Mouse (Mus musculus): ENCODE measurements around the gene Nat8f5. TPM values are rescaled to one million over a fixed set of nuclear protein-coding genes. Genes with fewer than 3 reads are reported as not detected.
"Not testable (repeated sequence)": the region's sequence is repeated elsewhere in the genome, so short reads cannot be mapped to it uniquely, and the experiment has no call there.

Nat8f5 gene
- total RNA-seq, 4 experiments from 2014 or later = 4.1 to 6.0 (median 4.7) TPM

DNA sequence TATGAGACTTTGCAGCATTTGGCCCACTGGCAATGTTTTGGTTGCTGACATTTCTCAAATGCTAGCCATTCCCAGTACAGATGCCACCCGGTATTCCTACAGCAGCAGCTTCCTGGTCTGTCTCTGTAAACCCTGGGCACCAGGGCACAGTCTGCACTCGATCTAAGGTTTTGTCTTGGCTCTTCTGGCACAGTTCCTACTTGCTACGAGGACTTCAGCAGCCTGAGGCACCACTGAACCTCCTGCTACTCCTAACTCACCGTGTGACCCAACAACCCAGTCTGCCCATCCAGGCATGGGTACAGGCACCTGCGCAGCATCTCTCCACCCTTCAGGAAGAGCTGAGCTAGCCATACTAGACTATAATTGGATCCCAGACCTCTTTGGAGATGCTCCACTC lies 15.3 kb upstream of the Nat8f5 start:
- not testable (repeated sequence) for DNase-seq (ENCODE audit: low spot score in 2 of 2)

DNA sequence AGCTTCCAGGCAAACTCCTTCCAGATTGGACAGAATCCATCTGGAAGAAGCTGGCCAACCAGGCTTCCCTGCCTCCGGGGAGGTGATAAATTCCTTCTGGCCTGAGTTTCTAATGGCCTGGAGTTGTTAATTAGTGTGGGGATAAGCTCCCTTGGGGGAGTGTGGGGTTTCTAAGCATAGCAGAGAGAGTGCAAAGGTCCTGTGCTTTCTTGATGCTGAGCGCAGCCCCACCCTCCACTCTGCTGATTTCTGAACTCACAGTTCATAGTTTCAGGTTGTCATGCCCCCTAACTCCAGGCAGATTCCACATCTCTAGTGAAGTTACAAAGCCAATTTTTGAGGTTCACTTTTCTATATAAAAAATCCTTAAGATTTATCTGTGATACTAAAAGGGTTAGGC lies 14.3 kb upstream of the Nat8f5 start:
- not testable (repeated sequence) for DNase-seq (ENCODE audit: low spot score in 2 of 2)

DNA sequence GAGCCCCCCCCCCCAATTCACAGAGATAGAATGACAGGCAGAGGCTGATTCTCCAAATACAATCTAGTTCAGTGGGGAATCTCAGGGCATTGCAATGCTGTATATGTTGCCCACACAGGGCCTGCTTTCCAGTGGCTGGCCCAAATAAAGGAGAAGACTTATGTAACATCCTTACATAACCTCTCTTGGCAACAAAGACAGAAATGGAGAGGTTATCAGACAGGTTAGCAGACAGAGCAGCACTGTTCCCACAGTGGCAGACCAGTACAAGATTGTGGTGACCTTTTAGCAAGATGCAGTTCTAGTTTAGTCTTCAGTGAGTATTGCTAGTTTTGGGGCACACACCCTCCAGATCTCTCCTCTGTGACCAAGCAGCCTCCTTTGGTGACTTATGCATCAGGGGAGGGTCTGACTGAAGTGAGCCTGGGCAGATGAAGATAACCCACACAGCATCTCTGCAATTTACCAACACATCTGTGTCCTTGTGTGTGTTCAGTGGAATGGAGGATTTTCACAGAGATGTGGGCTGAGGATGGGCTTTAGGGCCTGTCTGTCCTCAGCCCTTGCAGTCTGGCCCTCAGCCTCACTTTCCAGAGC lies 13.8 kb upstream of the Nat8f5 start:
- not testable (repeated sequence) for DNase-seq (ENCODE audit: low spot score in 2 of 2)

DNA sequence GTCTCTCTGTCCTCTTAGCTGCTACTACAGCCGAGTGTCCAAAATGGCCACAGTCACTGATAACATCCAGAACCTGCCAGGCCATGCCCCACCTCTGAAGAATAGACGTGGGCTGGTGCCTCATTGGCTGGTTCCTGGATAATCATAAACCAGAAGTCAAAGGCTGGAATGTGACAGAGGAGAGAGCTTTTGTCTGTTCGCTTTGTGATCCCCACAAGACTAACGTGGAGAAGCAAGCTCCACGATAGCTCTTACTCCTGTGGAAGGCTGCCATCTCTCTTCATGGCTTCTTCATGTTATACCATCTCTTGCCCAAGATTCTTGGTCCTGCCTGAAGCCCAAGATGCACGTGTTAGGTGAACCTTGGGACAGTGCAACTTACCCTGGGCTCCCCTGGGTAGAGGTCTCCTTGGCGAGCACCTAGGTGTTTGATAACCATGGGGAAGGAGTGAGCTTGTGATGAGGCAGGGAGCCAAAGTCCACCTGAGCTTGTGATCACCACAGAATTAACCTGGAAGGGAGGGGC lies 11.1 kb upstream of the Nat8f5 start, which contains the start of gene Nat8:
Gene Nat8 (minus strand): TSS at position 287 of the 526 bp plus-strand sequence.
- no peak for DNase-seq (ENCODE audit: low spot score in 2 of 2)

DNA sequence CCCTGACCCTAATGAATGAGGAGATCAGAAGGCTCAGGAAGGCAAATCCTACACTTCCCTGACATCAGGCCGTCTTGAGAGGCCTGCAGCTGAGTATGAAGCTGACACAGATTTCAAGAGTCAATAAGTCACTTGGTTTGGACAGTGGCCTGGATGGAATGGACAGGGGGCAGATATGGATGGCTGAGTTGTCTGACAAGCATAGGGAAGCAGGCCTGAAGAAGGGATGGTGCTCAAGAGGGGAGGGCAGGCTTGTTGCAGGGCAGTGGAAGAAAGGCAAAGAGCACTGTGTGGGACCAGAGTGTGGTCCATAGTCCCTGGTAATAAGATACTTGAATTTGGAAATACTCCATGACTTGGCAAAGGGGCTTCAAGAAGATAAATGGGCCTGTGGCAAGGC lies 8.7 kb upstream of the Nat8f5 start:
- DNase-seq (ENCODE audit: low spot score in 2 of 2) = no peak

DNA sequence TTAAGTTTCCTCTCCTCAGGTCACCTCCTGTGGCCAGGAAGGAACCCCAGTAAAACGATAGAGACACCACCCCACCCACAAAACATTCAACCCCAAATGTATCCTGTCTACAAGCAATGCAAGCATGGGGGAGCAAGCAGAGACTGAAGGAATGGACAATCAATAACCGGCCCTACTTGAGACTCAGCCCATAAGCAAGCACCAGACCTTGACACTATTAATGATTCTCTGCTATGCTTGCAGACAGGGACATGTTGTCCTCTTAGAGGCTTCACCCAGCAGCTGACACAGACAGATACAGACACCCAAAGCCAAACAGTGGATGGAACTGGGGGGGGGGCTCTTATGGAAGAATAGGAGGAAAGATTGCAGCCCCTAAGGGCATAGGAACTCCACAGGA lies 5.1 kb upstream of the Nat8f5 start:
- DNase-seq (ENCODE audit: low spot score in 2 of 2) = no peak

DNA sequence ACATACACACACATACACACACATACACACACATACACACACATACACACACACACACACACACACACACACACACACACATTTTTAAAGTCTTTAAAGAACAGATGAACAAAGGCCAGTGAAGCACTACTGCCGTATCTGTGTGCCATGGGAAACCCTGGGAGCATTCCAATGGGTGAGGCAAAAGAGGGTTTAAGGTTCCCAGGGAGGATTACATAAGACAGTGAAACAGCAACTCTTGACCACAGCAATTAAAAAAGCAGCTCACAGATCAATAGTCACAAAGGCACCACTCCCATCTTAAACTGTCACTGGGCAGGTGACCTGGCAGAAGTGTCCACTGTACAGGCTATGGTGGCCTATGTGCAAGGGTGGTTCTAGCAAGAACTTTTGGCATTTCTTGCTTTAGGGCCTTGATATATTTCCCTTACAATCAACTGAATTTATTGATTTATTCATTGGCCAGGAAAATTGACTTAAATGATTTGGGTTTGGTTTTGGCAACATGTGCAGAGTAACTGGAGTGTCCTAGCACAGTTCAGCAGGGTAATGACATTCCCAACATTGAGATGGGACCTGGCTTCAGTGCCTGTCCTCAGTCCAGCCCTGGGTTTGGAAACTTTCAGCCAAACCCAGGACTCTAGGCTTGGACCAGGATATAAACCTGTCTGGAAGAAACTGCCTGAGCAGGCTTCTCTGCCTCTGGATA lies 2.8 kb upstream of the Nat8f5 start:
- DNase-seq (ENCODE audit: low spot score in 2 of 2) = no peak

DNA sequence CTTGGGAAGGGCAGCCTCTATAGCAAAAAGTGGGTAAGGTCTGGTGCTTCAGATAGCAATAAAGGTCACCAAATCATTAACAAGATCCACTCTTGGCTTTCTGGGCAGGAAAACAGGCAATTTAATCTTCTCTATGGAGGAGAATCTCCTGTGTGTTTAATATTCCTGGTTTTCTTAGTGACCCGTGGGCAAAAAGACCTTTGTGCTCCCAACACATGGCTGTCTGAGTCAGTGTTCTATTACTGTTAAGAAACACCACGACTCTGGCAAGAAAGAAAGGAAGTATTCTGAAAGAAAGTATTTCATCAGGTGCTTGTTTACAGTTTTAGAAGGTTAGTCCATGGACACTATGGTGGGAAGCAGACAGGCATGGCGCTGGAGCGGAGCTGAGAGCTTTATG lies 1.5 kb upstream of the Nat8f5 start:
- DNase-seq (ENCODE audit: low spot score in 2 of 2) = no peak

DNA sequence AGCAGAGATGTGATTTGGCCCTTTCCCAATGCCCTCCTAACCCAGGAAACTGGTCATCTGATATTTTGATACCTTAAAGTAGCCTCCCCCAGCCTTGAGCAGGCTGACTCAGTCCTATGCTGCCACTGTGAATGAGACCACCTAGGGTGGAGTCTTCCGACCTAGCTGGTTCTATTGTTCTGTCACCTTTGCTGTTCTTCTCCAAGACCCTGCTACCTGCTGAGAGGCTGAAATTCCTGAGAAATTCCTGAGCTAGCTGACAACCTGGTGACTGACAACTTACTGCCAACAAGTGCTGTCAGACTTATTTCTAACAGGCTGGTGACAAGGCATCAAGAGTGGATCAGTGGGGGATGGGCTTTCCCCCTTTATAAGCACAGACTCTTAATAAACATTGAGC lies 2.4 kb downstream of the Nat8f5 start:
- DNase-seq (ENCODE audit: low spot score in 2 of 2) = no peak

DNA sequence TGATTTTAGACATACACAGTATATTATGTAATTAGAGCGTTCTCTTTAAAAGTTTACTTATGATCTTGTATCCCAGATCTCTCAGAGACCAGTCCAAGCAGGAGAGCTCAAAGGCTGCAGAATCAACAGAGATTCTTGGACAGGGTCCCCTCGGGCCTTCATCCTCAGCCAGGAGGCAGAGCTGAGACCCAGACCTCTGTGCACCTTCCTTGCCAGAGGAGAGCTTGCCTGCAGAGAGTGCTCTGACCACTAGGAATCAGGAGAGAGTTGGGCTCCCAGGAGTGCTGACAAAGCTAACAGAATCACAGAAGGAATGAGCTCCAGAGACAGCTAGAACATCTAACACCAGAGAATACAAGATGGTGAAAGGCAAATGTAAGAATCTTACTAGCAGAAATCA lies 7.4 kb downstream of the Nat8f5 start:
- DNase-seq (ENCODE audit: low spot score in 2 of 2) = no peak

DNA sequence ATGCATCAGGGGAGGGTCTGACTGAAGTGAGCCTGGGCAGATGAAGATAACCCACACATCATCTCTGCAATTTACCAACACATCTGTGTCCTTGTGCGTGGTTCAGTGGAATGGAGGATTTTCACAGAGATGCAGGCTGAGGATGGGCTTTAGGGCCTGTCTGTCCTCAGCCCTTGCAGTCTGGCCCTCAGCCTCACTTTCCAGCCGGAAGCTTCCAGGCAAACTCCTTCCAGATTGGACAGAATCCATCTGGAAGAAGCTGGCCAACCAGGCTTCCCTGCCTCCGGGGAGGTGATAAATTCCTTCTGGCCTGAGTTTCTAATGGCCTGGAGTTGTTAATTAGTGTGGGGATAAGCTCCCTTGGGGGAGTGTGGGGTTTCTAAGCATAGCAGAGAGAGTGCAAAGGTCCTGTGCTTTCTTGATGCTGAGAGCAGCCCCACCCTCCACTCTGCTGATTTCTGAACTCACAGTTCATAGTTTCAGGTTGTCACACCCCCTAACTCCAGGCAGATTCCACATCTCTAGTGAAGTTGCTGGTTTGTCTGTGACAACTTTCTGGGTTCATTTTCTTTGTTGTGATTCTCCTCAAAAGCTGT lies 9.7 kb downstream of the Nat8f5 start:
- not testable (repeated sequence) for DNase-seq (ENCODE audit: low spot score in 2 of 2)

DNA sequence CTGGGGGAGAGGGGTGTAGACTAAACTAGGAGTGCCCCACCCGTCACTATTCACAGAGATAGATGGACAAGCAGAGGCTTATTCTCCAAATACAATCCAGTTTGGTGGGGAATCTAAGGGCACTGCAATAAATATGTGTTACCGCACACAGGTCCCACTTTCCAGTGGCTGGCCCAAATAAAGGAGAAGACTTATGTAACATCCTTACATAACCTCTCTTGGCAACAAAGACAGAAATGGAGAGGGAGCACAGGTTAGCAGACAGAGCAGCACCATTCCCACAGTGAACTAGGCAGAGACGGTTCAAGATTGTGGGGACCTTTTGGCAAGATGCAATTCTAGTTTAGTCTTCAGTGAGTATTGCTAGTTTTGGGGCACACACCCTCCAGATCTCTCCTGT lies 10.3 kb downstream of the Nat8f5 start:
- not testable (repeated sequence) for DNase-seq (ENCODE audit: low spot score in 2 of 2)

DNA sequence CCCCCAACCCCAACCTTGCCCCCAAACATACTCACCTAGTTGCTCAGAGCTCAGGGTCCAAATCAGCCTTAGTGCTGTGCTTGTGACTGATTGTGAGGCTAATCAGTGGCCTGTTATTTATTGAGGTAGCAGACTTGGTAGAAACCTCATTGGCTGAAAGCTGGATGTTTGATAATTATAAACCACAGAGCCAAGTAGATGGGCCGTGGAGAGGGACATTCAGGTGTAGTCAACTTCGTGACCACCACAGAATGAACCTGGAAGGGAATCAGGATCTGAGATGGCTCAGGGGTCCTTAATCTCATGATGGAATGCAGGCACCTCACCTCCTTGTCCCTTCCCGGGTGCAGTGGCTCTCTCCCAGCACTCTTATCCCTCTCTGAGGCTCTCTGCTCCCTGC lies 11.0 kb downstream of the Nat8f5 start:
- DNase-seq (ENCODE audit: low spot score in 2 of 2) = not testable (repeated sequence)

DNA sequence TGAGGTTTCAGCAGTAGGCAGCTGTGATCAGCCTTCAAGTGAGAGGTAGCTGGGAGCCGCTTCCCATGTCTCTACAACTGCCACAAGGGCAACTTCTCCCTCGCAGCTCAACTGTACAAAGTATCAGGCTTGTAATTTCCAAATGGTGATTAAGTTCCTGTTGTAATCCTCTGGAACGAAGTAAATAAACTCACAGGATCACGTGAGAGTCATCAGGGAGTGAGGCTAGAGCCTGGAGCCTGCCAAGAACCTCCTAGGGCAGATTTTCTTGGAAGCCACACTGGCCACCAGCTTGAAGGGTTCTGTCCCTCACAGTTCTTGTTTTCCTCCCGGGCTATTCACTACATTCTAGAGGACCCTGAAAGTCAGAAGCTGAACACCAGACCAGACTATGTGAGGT lies 17.6 kb downstream of the Nat8f5 start:
- DNase-seq (ENCODE audit: low spot score in 2 of 2) = not testable (repeated sequence)

Small RNA genes lying within 50 kb of the gene (microRNA-seq; reads per million reads assigned to microRNA genes)
- 0 reads per million in 2 experiments for gene Mir6375

Other genes starting within 250 kb of the Nat8f5 start
- gene Alms1, start 233.4 kb downstream of the Nat8f5 start, total RNA-seq (2022) = 10 to 100 TPM in 2 of 4 experiments, 1 to 10 TPM in 2; 8.2 to 10.8 (median 9.9) TPM
- gene Nat8f7, start 107.8 kb downstream of the Nat8f5 start, total RNA-seq (2022) = 1 to 10 TPM; 3.1 to 5.5 (median 4.7) TPM
- gene Nat8f3, start 55.2 kb downstream of the Nat8f5 start, total RNA-seq (2022) = 1 to 10 TPM; 2.0 to 5.3 (median 3.6) TPM
- gene Nat8f6, start within 50 bp of the Nat8f5 start, total RNA-seq (2022) = 1 to 10 TPM in 3 of 4 experiments, under 1 TPM in 1; 0.80 to 4.6 (median 2.4) TPM
- gene Nat8, start 11.1 kb upstream of the Nat8f5 start, total RNA-seq (2022) = 1 to 10 TPM; 3.5 to 6.1 (median 4.8) TPM
- gene Nat8f2, start 48.2 kb upstream of the Nat8f5 start, total RNA-seq (2022) = 1 to 10 TPM; 2.4 to 3.7 (median 3.4) TPM
- gene Nat8f4, start 83.9 kb upstream of the Nat8f5 start, total RNA-seq (2022) = 1 to 10 TPM; 6.9 to 8.3 (median 7.7) TPM
- 10 to 100 TPM; 61.0 to 72.7 (median 62.6) TPM for gene Tprkb, start 90.9 kb upstream of the Nat8f5 start, total RNA-seq (2022)
- gene Nat8f1, start 94.7 kb upstream of the Nat8f5 start, total RNA-seq (2022) = 10 to 100 TPM; 21.8 to 24.5 (median 22.0) TPM
- 10 to 100 TPM; 56.1 to 65.9 (median 61.6) TPM for gene Dusp11, start 140.7 kb upstream of the Nat8f5 start, total RNA-seq (2022)
- gene Figla, start 195.2 kb upstream of the Nat8f5 start, total RNA-seq (2022) = not detected
- 100 to 1,000 TPM; 200 to 222 (median 215) TPM for gene Add2, start 207.7 kb upstream of the Nat8f5 start, total RNA-seq (2022)